Mouse (Mus musculus) MEL (cell line): ENCODE measurements around the gene Atxn2.

Experiments used
- CTCF ChIP-seq, 3 experiments: IDR thresholded peaks in 2 of 3; conservative IDR thresholded peaks in 1 of 3; 2 replicates each; pipeline ENCODE4 v1.5.1; 2011 to 2012; ENCODE audit warnings: low read length in 3 of 3, low read depth in 2 of 3, mild to moderate bottlenecking in 2 of 3, improper control_type of control experiment in 1 of 3, inconsistent platforms in 1 of 3, mixed read lengths in 1 of 3, moderate library complexity in 1 of 3; ENCODE audit not compliant: control insufficient read depth in 1 of 3, insufficient read depth in 1 of 3, poor library complexity in 1 of 3, severe bottlenecking in 1 of 3
- ELF1 ChIP-seq: IDR thresholded peaks from 2 replicates; pipeline ENCODE4 v1.6.1; 2014; ENCODE audit warnings: low read depth, mild to moderate bottlenecking, inconsistent platforms, low read length, improper control_type of control experiment, moderate library complexity
- EP300 ChIP-seq, 2 experiments: IDR thresholded peaks; 2 replicates each; pipeline ENCODE4 v1.6.1; 2011; ENCODE audit warnings: improper control_type of control experiment in 2 of 2, low read length in 2 of 2, low read depth in 1 of 2, mild to moderate bottlenecking in 1 of 2
- ETS1 ChIP-seq: IDR thresholded peaks from 2 replicates; pipeline ENCODE4 v1.6.1; 2012; ENCODE audit warnings: low read depth, mild to moderate bottlenecking, inconsistent platforms, low read length, improper control_type of control experiment, moderate library complexity
- GABPA ChIP-seq: IDR thresholded peaks from 2 replicates; pipeline ENCODE4 v1.6.1; 2012; ENCODE audit warnings: low read depth, mild to moderate bottlenecking, inconsistent platforms, low read length, improper control_type of control experiment, moderate library complexity
- MAX ChIP-seq: IDR thresholded peaks from 2 replicates; pipeline ENCODE4 v1.6.1; 2011; ENCODE audit warnings: low read length, improper control_type of control experiment
- MEF2A ChIP-seq: IDR thresholded peaks from 2 replicates; pipeline ENCODE4 v1.6.1; 2014; ENCODE audit warnings: low read depth, mild to moderate bottlenecking, inconsistent platforms, low read length, improper control_type of control experiment; ENCODE audit not compliant: poor library complexity, insufficient replicate concordance, severe bottlenecking; ENCODE audit errors: extremely low read depth
- MYC ChIP-seq: IDR thresholded peaks from 2 replicates; pipeline ENCODE4 v1.6.1; 2011; ENCODE audit warnings: low read depth, mild to moderate bottlenecking, low read length, improper control_type of control experiment, moderate library complexity
- POLR2A ChIP-seq, 2 experiments: IDR thresholded peaks; 2 replicates each; pipeline ENCODE4 v1.6.1; 2011 to 2012; ENCODE audit warnings: low read length in 2 of 2, mild to moderate bottlenecking in 2 of 2, control low read depth in 1 of 2, improper control_type of control experiment in 1 of 2, low read depth in 1 of 2, moderate library complexity in 1 of 2; ENCODE audit not compliant: control insufficient read depth in 1 of 2, insufficient read depth in 1 of 2, poor library complexity in 1 of 2
- POLR2AphosphoS2 ChIP-seq: IDR thresholded peaks from 2 replicates; pipeline ENCODE4 v1.6.1; 2011; ENCODE audit warnings: low read length, improper control_type of control experiment
- SIN3A ChIP-seq: IDR thresholded peaks from 2 replicates; pipeline ENCODE4 v1.6.1; 2012; ENCODE audit warnings: low read length, improper control_type of control experiment, inconsistent platforms
- UBTF ChIP-seq: IDR thresholded peaks from 2 replicates; pipeline ENCODE4 v1.6.1; 2012; ENCODE audit warnings: low read depth, mild to moderate bottlenecking, inconsistent platforms, low read length, improper control_type of control experiment, moderate library complexity, borderline replicate concordance; ENCODE audit not compliant: insufficient read depth
- USF1 ChIP-seq: IDR thresholded peaks from 2 replicates; pipeline ENCODE4 v1.6.1; 2014; ENCODE audit warnings: low read depth, mild to moderate bottlenecking, inconsistent platforms, low read length, improper control_type of control experiment, moderate library complexity
- USF2 ChIP-seq, 2 experiments: IDR thresholded peaks; 2 replicates each; pipeline ENCODE4 v1.6.1; 2011 to 2012; ENCODE audit warnings: improper control_type of control experiment in 2 of 2, low read length in 2 of 2, borderline replicate concordance in 1 of 2, inconsistent platforms in 1 of 2, low read depth in 1 of 2, mild to moderate bottlenecking in 1 of 2; ENCODE audit not compliant: insufficient read depth in 1 of 2

DNA sequence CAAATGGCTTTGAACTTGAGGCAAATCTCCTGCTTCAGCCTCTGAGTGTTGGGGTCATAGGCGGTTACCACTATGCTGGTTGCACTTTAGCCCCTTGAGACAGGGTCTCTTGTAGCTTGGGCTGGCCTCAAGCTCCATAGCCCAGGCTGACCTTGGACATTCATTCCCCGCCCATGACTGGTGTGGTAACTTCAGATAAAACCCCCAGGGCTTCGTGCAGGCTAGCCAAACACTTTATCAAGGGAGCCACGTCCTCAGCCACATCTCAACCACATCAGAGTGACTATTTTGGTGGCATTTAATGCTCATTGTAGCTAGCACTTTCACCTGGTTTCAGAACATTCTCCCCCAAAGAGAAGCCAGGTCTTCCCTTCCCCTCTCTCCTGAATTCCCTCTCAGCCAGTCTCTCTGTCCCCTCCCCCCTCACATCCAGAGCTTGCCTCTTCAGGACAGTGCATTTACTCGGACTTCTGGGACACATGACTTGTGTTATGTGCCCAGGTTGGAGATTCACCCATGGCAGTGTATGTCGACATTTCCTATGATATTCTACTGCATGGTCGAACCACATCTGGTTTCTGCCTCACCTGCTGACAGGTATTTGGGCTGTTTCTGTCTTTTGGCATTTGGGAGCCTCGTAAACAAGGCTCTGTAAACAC lies 9.9 kb upstream of the Atxn2 start:
- TF ChIP-seq CTCF (IDR thresholded peaks at IDR 0.05 in 2 of 3, conservative IDR thresholded peaks at IDR 0.05 in 1 of 3; ENCODE audit: control insufficient read depth in 1 of 3, insufficient read depth in 1 of 3, low read depth in 2 of 3, low read length in 3 of 3, poor library complexity in 1 of 3, severe bottlenecking in 1 of 3) = no peak
- peak; percentile 69 to 74 for TF ChIP-seq EP300 (IDR thresholded peaks at IDR 0.05; ENCODE audit: low read depth in 1 of 2, low read length in 2 of 2)
- TF ChIP-seq MAX = no peak
- TF ChIP-seq POLR2A (IDR thresholded peaks at IDR 0.05; ENCODE audit: control insufficient read depth in 1 of 2, insufficient read depth in 1 of 2, low read depth in 1 of 2, low read length in 2 of 2, poor library complexity in 1 of 2) = no peak
- TF ChIP-seq UBTF = no peak
- no peak for TF ChIP-seq MEF2A
- TF ChIP-seq USF2 (IDR thresholded peaks at IDR 0.05; ENCODE audit: borderline replicate concordance in 1 of 2, insufficient read depth in 1 of 2, low read depth in 1 of 2, low read length in 2 of 2) = no peak
- TF ChIP-seq USF1 = no peak
- no peak for TF ChIP-seq ELF1
- no peak for TF ChIP-seq MYC
- no peak for TF ChIP-seq SIN3A
- no peak for TF ChIP-seq GABPA
- no peak for TF ChIP-seq POLR2AphosphoS2
- TF ChIP-seq ETS1 = 0 out of 2 replicates have a peak, but pooled peaks have one; percentile 25
